Mouse (Mus musculus) right cerebral cortex, postnatal 14 days (tissue): ENCODE data around the gene Grtp1.
A peak's percentile ranks its signal among the peaks of the same experiment; 100 is the strongest.

ENCODE experiments used
- DNase-seq: peaks from one replicate; pipeline ENCODE4 v3.0.0; 2022

Grtp1 gene

DNA sequence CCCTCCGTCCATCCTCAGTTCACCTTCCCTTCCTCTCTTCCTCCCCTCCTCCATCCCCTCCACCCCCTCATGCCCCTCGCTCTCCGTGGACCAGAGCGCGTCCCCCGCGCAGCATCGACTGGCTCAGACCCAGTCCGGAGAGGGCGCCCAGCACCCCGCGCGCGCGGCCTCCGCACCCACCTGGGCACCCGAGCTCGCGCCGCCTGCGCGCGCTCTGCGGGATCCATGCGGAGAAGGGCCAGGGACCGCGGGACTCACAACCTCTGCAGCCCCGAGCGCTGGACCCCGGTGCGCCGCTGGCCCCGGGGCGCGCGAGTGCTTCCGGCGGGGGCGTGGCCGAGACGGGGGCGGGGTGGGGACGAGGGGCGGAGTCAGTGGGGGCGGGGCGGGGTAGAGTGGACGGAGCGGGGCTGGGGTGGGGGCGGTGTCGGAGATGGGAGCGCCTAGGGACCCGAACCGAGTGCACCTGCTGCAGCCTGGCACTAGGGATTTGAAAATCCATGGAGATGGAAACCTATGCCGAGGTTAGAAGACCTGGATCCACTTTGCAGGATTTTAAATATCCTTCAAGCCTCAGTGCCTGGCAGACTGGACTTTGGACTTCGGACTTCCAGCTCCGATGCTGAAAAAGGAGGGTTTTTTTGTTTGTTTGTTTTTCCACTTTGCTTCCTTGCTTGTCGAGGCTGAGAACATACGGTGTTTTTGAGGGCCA lies at the start of gene Grtp1:
TSS of gene Grtp1 (minus strand) at position 320 of the 712 bp plus-strand sequence.
- peak; percentile 49 for DNase-seq

DNA sequence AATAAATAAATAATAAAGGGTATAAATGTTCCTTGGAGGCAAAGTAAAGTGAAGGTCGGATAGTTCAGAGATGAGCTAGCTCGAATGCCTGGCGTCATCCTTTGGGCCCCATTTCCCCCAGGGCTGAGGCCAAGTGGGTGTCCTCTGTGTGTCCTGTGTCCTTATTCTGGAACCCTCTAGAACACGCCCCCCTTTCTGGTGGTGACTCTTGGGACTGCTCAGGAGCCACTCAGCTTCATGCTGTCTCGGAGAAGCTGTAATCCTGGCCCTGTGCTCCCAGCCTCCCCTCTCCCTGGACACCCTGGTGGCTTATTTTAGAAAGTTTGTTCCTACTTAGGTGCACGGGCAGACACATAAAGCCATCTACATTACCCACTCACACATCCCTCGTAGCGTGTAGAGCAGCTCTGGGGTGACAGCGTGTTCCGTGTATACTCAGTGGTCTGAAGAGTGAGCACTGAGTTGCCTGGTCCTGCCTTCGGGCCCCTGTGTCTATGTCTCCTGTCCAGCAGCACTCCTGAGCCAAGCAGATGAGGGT lies 44.0 kb upstream of the Grtp1 start:
- no peak for DNase-seq

- DNase-seq = no peak
Observed at GRCm38 (mm10) chr8:13242985-13243870, 42.8 kb upstream of the Grtp1 start.

GRCm38 (mm10) chr8:13240691-13241090 lies 40.3 kb upstream of the Grtp1 start:
- DNase-seq = no peak

DNA sequence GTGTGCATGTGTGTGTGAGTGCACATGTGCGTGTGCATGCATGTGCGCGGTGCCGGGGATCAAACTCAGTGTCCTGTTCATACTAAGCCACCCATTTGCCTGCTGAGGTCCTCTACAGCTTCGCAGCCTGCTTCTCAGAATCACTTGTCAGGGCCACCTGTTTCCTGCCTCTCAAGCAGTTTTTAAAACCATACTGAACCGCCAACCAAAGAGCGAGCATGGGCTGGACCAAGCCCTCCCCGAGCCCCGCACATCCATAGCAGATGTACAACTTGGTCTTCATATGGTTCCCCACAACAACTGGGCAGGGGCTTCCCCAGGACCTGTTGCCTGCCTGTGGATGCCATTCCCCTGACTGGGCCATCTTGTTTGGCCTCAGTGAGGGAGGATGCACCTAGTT lies 39.6 kb upstream of the Grtp1 start:
- DNase-seq = no peak

- DNase-seq = no peak
Observed at GRCm38 (mm10) chr8:13234803-13235202, 34.4 kb upstream of the Grtp1 start.

- no peak for DNase-seq
Observed at GRCm38 (mm10) chr8:13230471-13230870, 30.1 kb upstream of the Grtp1 start.

DNA sequence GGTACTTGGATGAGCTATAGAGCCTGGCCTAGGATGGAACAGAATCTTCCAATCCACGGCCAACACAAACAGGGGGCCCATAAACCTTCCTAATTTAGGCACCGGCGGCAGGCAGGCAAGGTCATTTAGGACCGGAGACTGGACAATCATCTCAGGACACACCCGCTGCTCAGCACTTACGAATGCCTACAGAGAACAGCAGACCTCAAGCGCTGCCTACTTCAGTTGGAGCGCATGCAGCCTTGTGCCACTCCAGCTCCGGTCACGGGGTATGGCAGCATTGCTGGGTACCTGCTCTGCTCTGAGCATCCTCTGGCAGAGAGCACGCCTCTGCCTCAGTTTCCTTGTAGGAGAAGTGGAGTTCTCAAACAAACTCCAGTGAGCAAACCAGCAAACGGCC lies 29.4 kb upstream of the Grtp1 start:
- no peak for DNase-seq

DNA sequence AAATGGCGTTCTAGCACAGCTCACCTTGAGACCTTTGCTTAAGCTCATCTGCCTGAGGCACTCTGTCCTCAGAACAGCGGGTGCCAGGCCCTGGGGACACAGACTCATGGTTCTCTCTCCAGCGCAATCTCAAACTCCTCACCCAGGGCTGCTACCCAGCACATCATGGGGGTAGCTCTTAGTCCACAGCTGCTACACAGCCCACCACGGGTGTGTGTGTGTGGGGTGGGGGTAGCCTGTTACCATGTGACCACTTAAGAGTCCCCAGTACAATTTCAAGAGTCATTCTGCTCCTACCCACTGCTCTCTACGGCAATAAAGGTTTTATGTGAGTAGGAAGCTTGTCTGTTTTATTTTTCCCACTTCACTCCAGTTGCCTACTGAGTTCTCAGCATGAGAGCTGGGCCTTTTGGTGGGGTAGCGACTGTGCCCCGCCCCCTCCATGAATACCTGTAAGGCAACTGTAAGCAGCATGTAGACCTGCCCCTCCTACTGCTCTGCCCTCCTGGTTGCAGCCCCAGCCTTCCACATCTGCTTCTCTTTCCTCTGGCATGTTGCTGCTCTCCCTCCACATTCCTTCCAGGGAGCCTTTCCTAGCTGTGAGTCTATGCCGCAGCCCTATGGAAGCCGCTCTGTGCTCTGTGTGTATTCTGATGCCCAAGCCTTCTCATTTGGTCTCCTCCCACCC lies 28.6 kb upstream of the Grtp1 start:
- DNase-seq = no peak

DNA sequence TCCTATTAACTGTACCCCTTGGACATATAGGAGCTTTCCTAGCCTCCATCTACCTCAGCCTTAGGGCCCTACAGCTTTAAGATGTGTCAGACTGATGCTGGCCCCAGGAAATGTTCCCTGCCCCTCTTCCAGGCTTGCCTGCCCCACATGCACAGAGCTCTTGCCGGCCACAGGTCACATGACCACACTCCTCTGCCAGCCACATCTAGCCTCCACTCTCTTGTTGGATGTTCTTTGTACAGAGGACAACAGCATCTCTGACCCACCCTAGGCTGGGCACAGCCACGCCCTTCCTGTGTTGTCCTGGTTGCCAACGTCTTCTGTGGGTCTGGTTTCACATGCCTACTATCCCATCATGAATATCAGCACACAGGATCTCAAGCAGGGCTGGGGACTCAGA lies 26.8 kb upstream of the Grtp1 start:
- no peak for DNase-seq

DNA sequence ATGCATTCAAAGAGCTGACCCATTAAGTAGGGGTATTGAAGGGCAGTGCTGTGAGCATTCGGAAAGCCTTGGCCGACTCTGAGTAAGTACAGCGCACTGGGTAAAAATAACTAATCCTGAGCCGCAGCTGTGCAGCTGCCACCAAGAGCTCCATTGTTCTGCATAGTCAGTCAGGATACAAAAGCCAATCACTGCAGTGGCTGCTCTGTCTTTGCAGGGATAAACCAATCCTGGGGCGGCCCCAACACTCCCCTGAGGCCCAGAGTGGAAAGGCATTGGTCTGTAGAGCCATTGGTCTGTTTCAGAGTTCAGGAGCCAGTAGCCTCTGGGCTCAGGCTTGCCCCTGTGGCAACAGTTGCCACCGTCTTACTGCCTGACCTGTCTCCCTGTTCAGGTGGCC lies 25.9 kb upstream of the Grtp1 start:
- no peak for DNase-seq

- DNase-seq = no peak
Observed at GRCm38 (mm10) chr8:13224426-13224825, 24.0 kb upstream of the Grtp1 start.

DNA sequence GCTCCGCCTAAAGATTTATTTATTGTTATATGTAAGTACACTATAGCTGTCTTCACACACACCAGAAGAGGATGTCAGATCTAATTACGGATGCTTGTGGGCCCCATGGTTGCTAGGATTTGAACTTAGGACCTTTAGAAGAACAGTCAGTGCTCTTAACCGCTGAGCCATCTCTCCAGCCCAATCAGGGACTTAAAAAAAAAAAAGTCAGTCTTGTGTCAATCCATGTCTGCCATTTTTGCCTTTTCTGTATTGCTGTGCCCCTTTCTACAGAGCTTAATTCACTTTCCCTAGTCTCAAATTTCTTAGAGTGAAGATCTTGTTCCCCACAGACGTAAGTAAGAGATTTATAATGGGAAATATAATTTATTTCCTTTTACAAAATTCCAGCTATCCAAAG lies 18.0 kb upstream of the Grtp1 start:
- no peak for DNase-seq

- DNase-seq = no peak
Observed at GRCm38 (mm10) chr8:13217986-13218385, 17.6 kb upstream of the Grtp1 start.

- no peak for DNase-seq
Observed at GRCm38 (mm10) chr8:13217093-13217492, 16.7 kb upstream of the Grtp1 start.

DNA sequence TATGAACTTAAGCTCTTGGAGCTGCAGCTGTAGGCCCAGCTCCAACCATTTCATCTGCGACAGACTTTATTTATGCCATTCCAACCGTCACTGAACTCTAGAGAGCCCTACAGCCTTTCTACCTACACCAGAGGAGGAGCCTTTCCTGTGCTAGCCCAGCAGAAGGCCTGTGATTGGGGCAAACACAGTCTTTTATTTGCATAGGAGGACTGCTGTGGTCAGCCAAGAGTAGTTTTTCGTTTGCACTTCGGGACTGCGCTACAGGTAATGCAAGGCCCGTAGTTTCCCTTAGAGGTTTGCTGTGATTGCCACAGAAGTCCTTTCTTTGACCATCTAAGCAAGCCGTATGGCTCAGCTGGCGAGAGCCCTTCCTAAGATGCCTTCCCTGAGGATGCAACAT lies 16.0 kb upstream of the Grtp1 start:
- no peak for DNase-seq

- DNase-seq = peak; percentile 89
Observed at GRCm38 (mm10) chr8:13213479-13214268, 13.3 kb upstream of the Grtp1 start.

- DNase-seq = no peak
Observed at GRCm38 (mm10) chr8:13209770-13210169, 9.3 kb upstream of the Grtp1 start.

DNA sequence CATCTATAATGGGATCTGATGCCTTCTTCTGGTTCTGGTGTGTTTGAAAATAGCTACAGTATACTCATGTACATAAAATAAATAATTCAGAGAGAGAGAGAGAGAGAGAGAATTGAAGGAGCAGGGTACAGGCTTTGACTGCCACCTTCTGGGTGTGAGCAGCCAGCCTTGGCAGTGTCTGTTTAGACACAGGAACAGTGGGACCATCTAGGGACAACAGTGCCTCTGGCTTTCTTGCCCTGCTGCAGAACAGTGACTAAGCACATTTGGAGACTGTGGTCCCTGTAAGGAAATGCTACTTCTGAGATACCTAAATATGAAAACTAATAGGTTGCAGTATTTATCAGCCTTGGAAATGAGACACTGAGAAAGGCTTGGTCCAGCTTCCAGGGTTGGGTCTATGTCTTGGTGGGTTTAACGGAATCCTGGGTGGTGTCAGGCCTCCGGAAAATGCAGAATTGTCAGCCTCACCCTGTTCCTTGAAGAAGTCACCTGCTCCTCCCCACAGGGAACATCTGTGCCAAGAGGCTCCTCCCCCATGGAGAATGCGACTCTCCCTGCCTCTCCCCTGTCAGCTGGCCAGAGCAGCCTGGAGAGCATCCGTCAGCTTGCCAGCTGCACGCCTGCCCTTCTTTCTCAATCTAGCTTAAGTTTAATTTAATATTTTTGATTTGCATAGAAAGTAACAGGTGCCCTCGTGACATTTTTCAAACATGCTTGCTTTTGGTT lies 8.4 kb upstream of the Grtp1 start:
- no peak for DNase-seq

DNA sequence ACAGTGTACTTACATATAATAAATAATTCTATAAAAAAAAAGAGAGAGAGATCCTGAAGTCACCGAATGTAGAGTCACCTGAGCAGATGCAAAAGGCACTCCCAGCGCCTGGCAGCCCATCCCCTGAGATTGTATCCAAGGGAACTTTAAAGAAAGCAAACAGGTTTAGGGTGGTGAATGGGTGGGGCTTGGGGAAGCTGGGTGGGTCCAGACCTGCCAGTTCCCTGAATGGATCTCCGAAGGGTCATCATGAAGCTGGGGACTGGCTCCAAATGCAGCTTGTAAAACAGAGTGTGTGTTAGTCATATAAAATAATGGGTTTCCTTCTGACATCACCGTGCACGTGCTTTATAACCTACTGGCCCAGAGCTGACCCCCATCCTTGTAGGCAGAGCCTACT lies 5.9 kb upstream of the Grtp1 start:
- no peak for DNase-seq

DNA sequence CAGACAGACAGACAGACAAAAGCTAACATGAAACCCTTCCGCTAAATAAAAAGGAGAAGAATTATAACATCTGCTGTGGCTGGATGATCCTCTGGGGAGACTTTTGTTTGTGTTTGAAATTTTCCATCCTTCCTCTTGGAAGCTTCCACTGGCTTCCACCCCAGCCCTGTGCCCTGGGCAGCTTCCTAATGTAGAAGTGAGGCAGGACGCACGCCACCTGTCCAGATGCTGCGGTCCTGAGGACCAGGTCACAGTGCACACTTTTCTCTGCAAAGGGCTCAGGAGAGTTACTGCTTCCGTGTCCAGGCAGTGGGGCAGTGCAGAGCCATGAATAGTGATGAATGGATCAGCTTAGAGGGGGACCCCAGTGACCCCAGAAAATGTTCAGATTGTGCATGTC lies 4.9 kb upstream of the Grtp1 start:
- no peak for DNase-seq
